Mouse (Mus musculus) brown adipose tissue, adult 24 weeks (tissue): ENCODE data around the gene Fam20a. TPM values are rescaled to one million over a fixed set of nuclear protein-coding genes. Genes with fewer than 3 reads are reported as not detected.

Experiments
- H3K27ac ChIP-seq: fragments of 200-500 bp; replicated peaks from 2 replicates; pipeline ENCODE4 v1.5.1; 2012; ENCODE audit warnings: low read depth, mild to moderate bottlenecking, low read length
- H3K4me1 ChIP-seq: fragments of 200-500 bp; 2 replicates; pipeline ENCODE4 v1.6.1; 2012; ENCODE audit warnings: low read length, mixed read lengths; ENCODE audit not compliant: control insufficient read depth, insufficient read depth, insufficient read length
- H3K4me3 ChIP-seq: fragments of 200-500 bp; 2 replicates; pipeline ENCODE4 v1.5.1; 2012; ENCODE audit warnings: low read depth, mild to moderate bottlenecking, low read length, moderate library complexity; ENCODE audit not compliant: insufficient read depth
- polyA plus RNA-seq: library from polyadenylated mRNA; stranded (reverse); fragments of >200 nt; gene quantifications from 2 replicates; pipeline ENCODE4 v1.2.4, GENCODE M21; 2012; ENCODE audit not compliant: missing spikeins, insufficient read depth, insufficient read length

Fam20a gene
- polyA plus RNA-seq, 1 experiment, result 2.6 TPM

DNA sequence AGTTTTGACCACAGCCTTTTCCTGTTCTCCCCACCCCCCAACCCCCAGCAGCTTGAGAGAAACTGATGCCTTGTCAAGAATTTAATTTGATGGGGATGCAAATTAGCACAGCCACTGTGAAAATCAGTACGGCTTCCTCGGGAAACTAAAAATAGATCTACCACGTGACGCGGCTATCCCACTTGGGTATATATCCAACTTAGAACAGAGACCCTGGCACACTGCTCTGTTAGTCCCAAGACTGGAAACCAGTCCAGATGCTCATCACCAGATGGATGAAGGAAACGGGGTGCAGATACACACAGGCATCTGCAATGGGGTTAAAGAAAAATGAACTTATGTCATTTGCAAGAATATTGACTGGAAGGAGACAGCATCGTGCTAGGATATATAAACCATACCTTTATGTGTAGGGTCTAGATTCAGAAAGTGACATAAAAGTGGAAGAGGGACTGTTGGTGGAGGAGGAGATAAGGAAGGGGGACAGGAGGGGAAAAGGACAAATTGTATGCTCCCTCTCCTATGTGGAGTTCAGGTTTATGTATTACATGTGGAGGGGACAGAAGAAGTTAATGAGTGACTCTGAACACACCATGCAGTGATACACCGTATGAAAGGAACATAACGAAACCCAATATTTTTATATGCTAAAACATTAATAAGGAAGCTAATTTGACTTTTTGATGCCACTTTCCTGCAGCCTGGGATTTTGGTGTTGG lies 16.6 kb downstream of the Fam20a start:
- 0 out of 2 replicates have a peak overlapping the region, but pooled peaks have one; percentile 61 for H3K27ac ChIP-seq
- peaks cover 7% of the 10 kb centered on the region; the same call in 1 of the 2 replicates for H3K4me1 ChIP-seq
- H3K4me3 ChIP-seq, result no peak overlapping the region

GRCm38 (mm10) chr11:109704311-109705205 lies 17.5 kb downstream of the Fam20a start:
- peaks cover 7% of the 10 kb centered on the region; the same call in 1 of the 2 replicates for H3K4me1 ChIP-seq
- 0 out of 2 replicates have a peak overlapping the region, but pooled peaks have one; percentile 5 for H3K27ac ChIP-seq
- H3K4me3 ChIP-seq, result no peak overlapping the region

DNA sequence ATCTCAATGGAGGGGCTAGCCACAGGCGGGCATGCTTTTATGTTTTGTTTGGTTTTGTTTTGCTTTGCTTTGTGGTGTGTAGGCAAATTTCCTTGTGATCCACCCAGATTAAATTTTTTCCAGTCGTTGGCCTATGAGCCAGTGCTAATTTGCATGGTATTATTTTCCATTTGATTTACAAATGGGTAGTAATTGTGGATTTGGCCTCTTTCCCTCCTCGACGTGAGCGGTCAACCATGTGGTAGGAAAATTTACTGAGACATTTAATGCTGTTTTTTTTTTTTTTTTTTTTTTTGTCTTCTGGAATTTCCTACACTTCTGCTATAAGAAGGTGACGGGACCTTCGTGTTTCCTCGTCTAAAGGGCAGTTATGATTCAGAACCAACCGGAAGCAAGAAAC lies 18.2 kb downstream of the Fam20a start:
- no peak overlapping the region for H3K27ac ChIP-seq
- H3K4me3 ChIP-seq, result no peak overlapping the region
- H3K4me1 ChIP-seq, result peaks cover 7% of the 10 kb centered on the region; the same call in 1 of the 2 replicates

- Histone ChIP-seq H3K4me1 (peaks cover 7% of the 10 kb centered on the region; the same call in 1 of the 2 replicates), H3K27ac (peak overlapping the region; percentile 44), H3K4me3 (no peak overlapping the region)
These were observed 19.9 kb downstream of the Fam20a start for GRCm38 (mm10) chr11:109702031-109702815.

- peaks cover 5% of the 10 kb centered on the region; the same call in 1 of the 2 replicates for H3K4me1 ChIP-seq
- H3K4me3 ChIP-seq, result no peak overlapping the region
- peak overlapping the region; percentile 0 for H3K27ac ChIP-seq
These were observed 21.3 kb downstream of the Fam20a start for GRCm38 (mm10) chr11:109700761-109701160.

DNA sequence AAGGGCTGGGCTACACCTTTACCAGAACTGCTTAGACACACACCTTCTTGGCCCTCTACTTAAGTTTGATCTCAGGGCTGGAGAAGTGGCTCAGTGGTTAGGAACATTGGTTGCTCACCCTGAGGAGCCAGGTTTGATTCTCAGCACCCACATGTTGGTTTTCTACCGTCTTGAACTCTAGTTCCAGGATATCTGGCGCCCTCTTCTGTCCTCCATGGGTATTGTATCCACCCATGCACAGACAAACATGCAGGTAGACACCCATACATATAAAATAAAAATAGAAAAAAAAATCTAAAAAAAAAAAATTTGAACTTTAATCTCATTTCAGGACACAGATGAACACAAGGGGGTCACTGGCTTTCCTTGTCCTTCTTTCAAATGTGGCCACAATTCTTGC lies 22.3 kb downstream of the Fam20a start:
- Histone ChIP-seq H3K4me1 (peaks cover 5% of the 10 kb centered on the region; the same call in 1 of the 2 replicates), H3K4me3 (no peak overlapping the region), H3K27ac (no peak overlapping the region)

GRCm38 (mm10) chr11:109698740-109699139 lies 23.3 kb downstream of the Fam20a start:
- H3K4me3 ChIP-seq, result no peak overlapping the region
- H3K27ac ChIP-seq, result no peak overlapping the region
- H3K4me1 ChIP-seq, result peaks cover 5% of the 10 kb centered on the region; the same call in 1 of the 2 replicates

- H3K4me3 ChIP-seq, result no peak overlapping the region
- H3K4me1 ChIP-seq, result peaks cover 5% of the 10 kb centered on the region
- H3K27ac ChIP-seq, result no peak overlapping the region
These were observed 24.9 kb downstream of the Fam20a start for GRCm38 (mm10) chr11:109697089-109697643.

DNA sequence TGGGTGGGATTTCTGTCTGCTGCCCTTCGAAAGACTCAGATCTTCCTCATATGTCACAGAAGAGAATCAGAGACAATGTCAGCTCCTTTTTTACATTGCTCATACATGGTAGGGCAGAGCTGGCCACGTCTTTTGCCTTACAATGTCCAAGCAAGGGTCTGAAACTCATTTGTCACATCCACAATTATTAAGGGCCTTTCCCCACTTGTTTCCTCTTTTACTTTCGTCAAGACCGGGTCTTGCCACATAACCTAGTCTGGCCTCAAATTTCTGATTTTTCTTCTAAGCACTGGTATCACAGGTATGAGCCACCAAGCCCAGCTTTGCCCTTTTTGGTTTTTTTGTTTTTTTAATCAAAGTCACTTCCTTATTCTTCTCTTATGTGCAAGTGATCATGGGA lies 25.6 kb downstream of the Fam20a start:
- Histone ChIP-seq H3K4me1 (peaks cover 6% of the 10 kb centered on the region), H3K4me3 (no peak overlapping the region), H3K27ac (no peak overlapping the region)

- no peak overlapping the region for H3K4me3 ChIP-seq
- 0 out of 2 replicates have a peak overlapping the region, but pooled peaks have one; percentile 17 for H3K27ac ChIP-seq
- H3K4me1 ChIP-seq, result peaks cover 6% of the 10 kb centered on the region
These were observed 29.3 kb downstream of the Fam20a start for GRCm38 (mm10) chr11:109692737-109693136.

GRCm38 (mm10) chr11:109689539-109689938 lies 32.5 kb downstream of the Fam20a start:
- H3K27ac ChIP-seq, result no peak overlapping the region

GRCm38 (mm10) chr11:109682221-109682620 lies 39.9 kb downstream of the Fam20a start:
- no peak overlapping the region for H3K4me3 ChIP-seq

More at GRCm38 (mm10) chr11:109689539-109689938, 32.5 kb downstream of the Fam20a start:
- H3K4me1 ChIP-seq, result peaks cover 6% of the 10 kb centered on the region
- no peak overlapping the region for H3K4me3 ChIP-seq

DNA sequence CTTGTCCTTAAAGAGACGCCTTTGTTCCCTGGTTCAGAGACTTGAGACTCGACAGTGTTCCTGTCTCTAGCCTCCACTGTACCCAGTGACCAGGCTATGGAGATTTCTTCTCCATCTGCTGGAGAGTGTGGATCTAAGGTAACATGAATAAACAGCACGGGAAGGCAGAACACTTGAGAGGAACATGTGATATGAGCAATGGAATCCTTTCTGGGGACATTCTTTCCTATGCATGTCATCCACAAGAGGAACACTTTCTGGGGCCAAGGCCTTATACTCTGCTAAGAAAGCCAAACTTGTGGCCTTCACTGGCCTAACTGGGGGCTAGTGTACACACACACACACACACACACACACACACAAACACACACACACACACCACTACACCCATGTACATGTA lies 40.5 kb downstream of the Fam20a start:
- H3K27ac ChIP-seq, result 0 out of 2 replicates have a peak overlapping the region, but pooled peaks have one; percentile 27
- no peaks in the 10 kb centered on the region for H3K4me1 ChIP-seq
- no peak overlapping the region for H3K4me3 ChIP-seq

More at GRCm38 (mm10) chr11:109682221-109682620, 39.9 kb downstream of the Fam20a start:
- H3K27ac ChIP-seq, result no peak overlapping the region
- no peaks in the 10 kb centered on the region for H3K4me1 ChIP-seq

GRCm38 (mm10) chr11:109680934-109681333 lies 41.1 kb downstream of the Fam20a start:
- H3K4me3 ChIP-seq, result no peak overlapping the region
- no peak overlapping the region for H3K27ac ChIP-seq
- no peaks in the 10 kb centered on the region for H3K4me1 ChIP-seq
